Mouse (Mus musculus): ENCODE results near the gene Naa20. TPM values are rescaled to one million over a fixed set of nuclear protein-coding genes. Genes with fewer than 3 reads are reported as not detected.
"Not testable (repeated sequence)": the region's sequence is repeated elsewhere in the genome, so short reads cannot be mapped to it uniquely, and the experiment has no call there.

Gene Naa20
- polyA plus RNA-seq, 1 experiment = 43.7 TPM

- WGBS = under 1% methylated on average over 68 of the region's 68 CpGs
- H3K4me1 ChIP-seq (ENCODE audit: control insufficient read depth, insufficient read depth, low read length) = peaks cover 16% of the 10 kb centered on the region; the same call in 1 of the 2 replicates
- H3K27ac ChIP-seq (ENCODE audit: insufficient read depth, low read depth, low read length) = peak overlapping the region; percentile 95
- peak; percentile 94 for DNase-seq
- no peaks in the 10 kb centered on the region for H3K27me3 ChIP-seq (replicated peaks; ENCODE audit: control insufficient read depth, insufficient read depth, low read length)
- H3K4me3 ChIP-seq (ENCODE audit: insufficient read depth, low read depth, low read length) = peak overlapping the region; percentile 97
- H3K36me3 ChIP-seq (ENCODE audit: control insufficient read depth, insufficient read depth, low read length) = no peaks in the 10 kb centered on the region
- TF ChIP-seq POLR2A (IDR thresholded peaks at IDR 0.05; ENCODE audit: low read depth, low read length) = peak; percentile 37
- TF ChIP-seq CTCF (conservative IDR thresholded peaks at IDR 0.05; ENCODE audit: insufficient read depth, insufficient read length, low read depth, low read length) = peak; percentile 58
These were observed 1.4 kb downstream of the Naa20 start for GRCm38 (mm10) chr2:145903061-145903901.

- Histone ChIP-seq H3K27ac (ENCODE audit: insufficient read depth, low read depth, low read length) (0 out of 2 replicates have a peak overlapping the region, but pooled peaks have one; percentile 16), H3K27me3 (replicated peaks; ENCODE audit: control insufficient read depth, insufficient read depth, low read length) (no peaks in the 10 kb centered on the region), H3K36me3 (ENCODE audit: control insufficient read depth, insufficient read depth, low read length) (no peaks in the 10 kb centered on the region), H3K4me3 (ENCODE audit: insufficient read depth, low read depth, low read length) (peak overlapping the region; percentile 30), H3K4me1 (ENCODE audit: control insufficient read depth, insufficient read depth, low read length) (peaks cover 16% of the 10 kb centered on the region; the same call in 1 of the 2 replicates)
- WGBS = 9% methylated on average over 12 of the region's 12 CpGs
- TF ChIP-seq CTCF (conservative IDR thresholded peaks at IDR 0.05; ENCODE audit: insufficient read depth, insufficient read length, low read depth, low read length) = no peak
- no peak for TF ChIP-seq POLR2A (IDR thresholded peaks at IDR 0.05; ENCODE audit: low read depth, low read length)
- DNase-seq = peak; percentile 56
These were observed 2.2 kb downstream of the Naa20 start for GRCm38 (mm10) chr2:145903983-145904616.

- 67% methylated on average over 6 of the region's 6 CpGs for WGBS
- TF ChIP-seq POLR2A (IDR thresholded peaks at IDR 0.05; ENCODE audit: low read depth, low read length) (no peak), CTCF (conservative IDR thresholded peaks at IDR 0.05; ENCODE audit: insufficient read depth, insufficient read length, low read depth, low read length) (no peak)
These were observed 3.3 kb downstream of the Naa20 start for GRCm38 (mm10) chr2:145905156-145905555.

DNA sequence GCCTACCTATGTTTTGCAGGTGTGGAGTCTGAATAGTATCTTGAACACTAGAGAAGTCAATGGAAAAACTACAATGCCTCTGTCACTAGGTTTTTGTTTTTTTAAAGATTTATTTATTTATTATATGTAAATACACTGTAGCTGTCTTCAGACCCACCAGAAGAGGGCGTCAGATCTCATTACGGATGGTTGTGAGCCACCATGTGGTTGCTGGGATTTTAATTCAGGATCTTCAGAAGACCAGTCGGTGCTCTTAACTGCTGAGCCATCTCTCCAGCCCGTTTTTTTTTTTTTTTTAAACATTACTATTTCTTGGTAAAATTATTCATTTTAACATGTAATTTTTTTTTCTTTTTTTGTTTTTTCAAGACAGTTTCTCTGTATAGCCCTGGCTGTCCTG is 4.0 kb downstream of the Naa20 start:
- 32% methylated on average over 4 of the region's 4 CpGs for WGBS
- H3K4me3 ChIP-seq (ENCODE audit: insufficient read depth, low read depth, low read length); H3K27ac ChIP-seq (ENCODE audit: insufficient read depth, low read depth, low read length); H3K27me3 ChIP-seq (replicated peaks; ENCODE audit: control insufficient read depth, insufficient read depth, low read length); DNase-seq; H3K36me3 ChIP-seq (ENCODE audit: control insufficient read depth, insufficient read depth, low read length): not testable (repeated sequence)
- H3K4me1 ChIP-seq (ENCODE audit: control insufficient read depth, insufficient read depth, low read length) = peaks cover 16% of the 10 kb centered on the region; the same call in 1 of the 2 replicates
- 0 out of 2 replicates have a peak, but pooled peaks have one; percentile 5 for TF ChIP-seq CTCF (conservative IDR thresholded peaks at IDR 0.05; ENCODE audit: insufficient read depth, insufficient read length, low read depth, low read length)

More at GRCm38 (mm10) chr2:145905156-145905555, 3.3 kb downstream of the Naa20 start:
- H3K27ac ChIP-seq (ENCODE audit: insufficient read depth, low read depth, low read length) = no peak overlapping the region
- no peaks in the 10 kb centered on the region for H3K27me3 ChIP-seq (replicated peaks; ENCODE audit: control insufficient read depth, insufficient read depth, low read length)
- peaks cover 16% of the 10 kb centered on the region; the same call in 1 of the 2 replicates for H3K4me1 ChIP-seq (ENCODE audit: control insufficient read depth, insufficient read depth, low read length)
- H3K4me3 ChIP-seq (ENCODE audit: insufficient read depth, low read depth, low read length) = no peak overlapping the region
- no peak for DNase-seq
- peaks cover 1% of the 10 kb centered on the region; the same call in 1 of the 2 replicates for H3K36me3 ChIP-seq (ENCODE audit: control insufficient read depth, insufficient read depth, low read length)

GRCm38 (mm10) chr2:145920941-145921650 is 19.2 kb downstream of the Naa20 start:
- Histone ChIP-seq H3K4me3 (ENCODE audit: insufficient read depth, low read depth, low read length) (no peak overlapping the region), H3K4me1 (ENCODE audit: control insufficient read depth, insufficient read depth, low read length) (no peaks in the 10 kb centered on the region), H3K27ac (ENCODE audit: insufficient read depth, low read depth, low read length) (no peak overlapping the region), H3K27me3 (replicated peaks; ENCODE audit: control insufficient read depth, insufficient read depth, low read length) (no peaks in the 10 kb centered on the region), H3K36me3 (ENCODE audit: control insufficient read depth, insufficient read depth, low read length) (peaks cover 8% of the 10 kb centered on the region)
- TF ChIP-seq POLR2A (IDR thresholded peaks at IDR 0.05; ENCODE audit: low read depth, low read length) (no peak), CTCF (conservative IDR thresholded peaks at IDR 0.05; ENCODE audit: insufficient read depth, insufficient read length, low read depth, low read length) (no peak)
- 80% methylated on average over 8 of the region's 8 CpGs for WGBS
- DNase-seq = no peak

DNA sequence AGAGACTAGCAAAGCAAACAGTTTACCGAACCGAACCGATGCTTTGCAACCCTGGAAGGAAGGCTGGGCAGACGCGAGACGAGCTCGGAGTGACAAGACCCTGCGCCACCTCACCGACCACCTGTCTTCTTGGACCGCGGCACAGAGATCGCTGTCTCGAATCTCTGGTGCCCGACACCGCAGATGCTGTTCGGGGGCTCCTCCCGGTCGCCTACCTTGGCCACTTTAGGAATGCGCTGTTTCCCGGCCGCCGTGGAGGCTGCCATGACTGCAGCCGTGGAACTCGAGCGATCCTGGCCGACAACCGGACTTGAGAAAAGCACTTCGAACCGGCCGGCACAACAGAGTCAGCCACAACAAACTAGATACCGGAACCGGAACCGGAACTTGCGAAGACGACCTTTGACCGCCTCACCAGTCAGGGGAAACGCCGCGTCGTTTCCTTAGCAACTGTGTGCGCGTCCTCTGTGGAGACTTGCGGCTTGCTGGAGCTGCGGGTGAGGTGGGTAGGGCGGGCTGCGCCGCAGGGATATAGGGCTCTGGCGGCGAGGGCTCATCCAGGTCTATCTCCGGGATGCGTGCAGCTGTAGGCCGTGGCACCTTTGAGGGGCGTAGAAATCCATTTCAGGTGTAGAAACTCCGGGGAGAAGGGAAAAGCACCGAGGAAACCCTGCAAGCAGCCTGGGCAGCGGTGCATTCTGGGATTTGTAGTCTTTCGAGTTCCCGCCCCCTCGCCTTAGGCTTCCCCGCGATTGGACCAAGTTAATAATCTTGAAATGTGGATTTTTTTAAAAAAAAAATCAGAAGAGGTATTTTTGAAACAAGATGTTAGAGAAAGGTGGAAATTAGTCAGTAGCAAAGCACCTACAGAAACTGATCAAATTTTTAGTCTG is 32.7 kb downstream of the Naa20 start, which contains the start of the genes Cfap61 and Crnkl1:
TSS of gene Cfap61 (plus strand) at position 446 of the 893 bp plus-strand sequence.
TSS of gene Crnkl1 (minus strand) at position 676 of the 893 bp plus-strand sequence.
- WGBS = under 1% methylated on average over 61 of the region's 61 CpGs
- no peak for TF ChIP-seq CTCF (conservative IDR thresholded peaks at IDR 0.05; ENCODE audit: insufficient read depth, insufficient read length, low read depth, low read length)
- TF ChIP-seq POLR2A (IDR thresholded peaks at IDR 0.05; ENCODE audit: low read depth, low read length) = no peak
- H3K27me3 ChIP-seq (replicated peaks; ENCODE audit: control insufficient read depth, insufficient read depth, low read length) = no peaks in the 10 kb centered on the region
- 0 out of 2 replicates have a peak, but pooled peaks cover 2% of the 10 kb centered on the region for H3K4me1 ChIP-seq (ENCODE audit: control insufficient read depth, insufficient read depth, low read length)
- H3K36me3 ChIP-seq (ENCODE audit: control insufficient read depth, insufficient read depth, low read length) = no peaks in the 10 kb centered on the region; the same call in 1 of the 2 replicates
- no peak within 1 kb of the TSS; the same call in 1 of the 2 replicates for H3K27ac ChIP-seq (ENCODE audit: insufficient read depth, low read depth, low read length)
- peak; percentile 97 for DNase-seq
- peak within 1 kb of the TSS; percentile 95 for H3K4me3 ChIP-seq (ENCODE audit: insufficient read depth, low read depth, low read length)

Data from kidney, adult 2 months (tissue).